Mouse (Mus musculus): Measurements from ENCODE around the gene Rab22a. TPM values are rescaled to one million over a fixed set of nuclear protein-coding genes. Genes with fewer than 3 reads are reported as not detected.

Gene Rab22a
- polyA plus RNA-seq (2015; fragmentation: Illumina TruSeq; extraction: RNeasy Lipid Tissue Mini Kit (QIAGEN cat#74804); ENCODE audit: insufficient read depth, low replicate concordance) = 23.7 TPM

DNA sequence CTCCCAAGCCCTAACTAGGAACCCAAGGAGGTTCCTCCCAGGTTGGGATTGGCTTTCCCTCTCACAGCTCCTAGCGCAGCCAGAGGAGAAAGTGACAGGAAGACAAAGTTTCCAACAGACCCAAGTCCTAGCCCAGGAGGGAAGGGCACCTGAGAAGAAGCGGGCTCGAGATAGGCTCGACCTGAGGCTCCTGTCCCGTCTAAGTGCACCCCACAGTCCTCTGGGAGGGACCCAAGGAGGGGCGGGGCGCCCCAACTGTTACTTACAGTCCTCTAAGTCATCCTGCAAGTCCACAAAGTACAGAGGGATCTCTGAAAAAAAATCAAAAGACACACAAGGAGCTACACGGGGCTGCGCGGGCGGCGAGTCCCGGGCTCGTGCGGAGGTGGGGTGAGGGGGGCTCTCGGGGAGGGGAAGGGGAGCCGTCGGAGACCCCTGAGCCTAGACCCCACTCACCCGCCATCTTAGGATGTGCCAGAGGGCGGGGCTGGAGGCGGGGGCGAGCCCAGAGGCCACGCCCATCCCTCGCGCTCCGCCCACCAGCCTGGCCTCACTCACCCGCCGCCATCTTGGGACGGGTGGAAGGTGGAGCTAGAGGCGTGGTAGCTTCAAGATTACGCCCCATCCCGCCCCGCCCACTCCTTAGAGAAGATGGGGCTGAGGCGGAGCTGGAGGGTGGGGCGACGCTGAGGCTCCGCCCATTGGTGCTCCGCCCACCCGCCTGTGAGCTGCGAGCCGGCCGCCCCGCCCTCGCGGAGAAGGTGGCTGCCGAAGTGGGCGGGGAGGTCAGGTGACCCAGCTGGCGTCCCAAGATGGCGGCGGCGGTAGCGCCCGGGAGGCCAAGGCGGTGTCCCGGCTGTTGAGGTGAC lies at the start of gene Rab22a:
Gene Rab22a (plus strand): TSS at position 704 of the 869 bp plus-strand sequence.

DNA sequence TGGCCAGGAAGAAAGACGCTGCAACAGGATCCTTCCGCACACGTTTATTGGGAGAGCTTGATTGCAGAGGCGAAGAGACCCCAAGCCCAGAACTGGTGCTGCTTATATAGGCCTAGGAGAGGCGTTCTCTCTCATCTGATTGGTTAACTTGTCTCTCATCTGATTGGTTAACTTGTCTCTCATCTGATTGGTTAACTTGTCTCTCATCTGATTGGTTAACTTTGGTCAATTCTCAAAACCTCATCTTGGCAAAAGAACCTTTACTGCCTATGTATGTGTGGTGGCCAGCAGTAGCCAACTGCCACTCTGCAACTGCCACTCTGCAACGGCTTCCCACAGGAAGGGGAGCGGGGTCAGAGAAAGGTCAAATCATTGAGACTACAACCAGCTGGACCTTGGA lies 59.6 kb downstream of the Rab22a start, which contains the start of gene 1700010B08Rik:
Gene 1700010B08Rik (plus strand): TSS at position 301 of the 400 bp plus-strand sequence.

DNA sequence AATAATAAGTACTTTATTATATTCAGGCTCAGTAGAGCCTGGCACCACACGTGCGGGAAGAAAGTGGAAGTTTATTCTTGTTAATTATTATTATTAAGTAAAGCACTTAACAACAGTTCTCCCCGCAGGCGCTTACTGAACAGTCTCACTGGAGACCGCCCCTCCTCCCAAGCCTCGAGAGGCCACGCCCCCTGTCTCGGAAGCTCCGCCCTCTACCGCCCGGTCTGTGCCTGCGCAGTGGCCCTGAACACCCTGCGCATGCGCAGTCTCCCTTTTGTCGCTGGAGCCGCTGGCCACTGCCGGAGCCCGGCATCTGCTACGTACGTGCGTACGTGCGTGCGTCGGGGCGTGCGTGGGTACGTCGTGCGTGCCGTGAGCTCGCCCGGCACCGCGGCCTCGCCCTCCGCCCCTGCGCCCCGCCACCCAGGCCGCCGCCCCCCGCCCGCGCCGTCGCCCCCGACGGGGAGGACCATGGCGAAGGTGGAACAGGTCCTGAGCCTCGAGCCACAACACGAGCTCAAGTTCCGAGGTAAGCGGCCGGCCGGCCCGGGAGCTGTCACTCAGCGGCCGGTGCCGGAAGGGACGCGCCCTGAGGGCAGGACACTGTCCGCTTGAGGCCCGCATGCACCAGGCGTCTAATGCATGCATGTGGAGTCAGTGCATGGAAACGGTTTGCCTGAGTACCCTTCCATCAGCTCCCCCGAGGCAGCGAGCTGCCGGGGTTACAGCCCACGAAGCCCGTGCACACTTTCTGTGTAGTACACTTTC lies 77.8 kb downstream of the Rab22a start, which contains the start of gene Vapb:
Gene Vapb (plus strand): TSS at position 290 of the 768 bp plus-strand sequence.

Other genes starting within 250 kb of the Rab22a start
- not detected for gene 1700021F07Rik, start 137.2 kb upstream of the Rab22a start, polyA plus RNA-seq (2015; fragmentation: Illumina TruSeq; extraction: RNeasy Lipid Tissue Mini Kit (QIAGEN cat#74804); ENCODE audit: insufficient read depth, low replicate concordance)
- gene Ankrd60, start 81.4 kb upstream of the Rab22a start, polyA plus RNA-seq (2015; fragmentation: Illumina TruSeq; extraction: RNeasy Lipid Tissue Mini Kit (QIAGEN cat#74804); ENCODE audit: insufficient read depth, low replicate concordance) = not detected
- gene 1700010B08Rik, start 59.7 kb downstream of the Rab22a start, polyA plus RNA-seq (2015; fragmentation: Illumina TruSeq; extraction: RNeasy Lipid Tissue Mini Kit (QIAGEN cat#74804); ENCODE audit: insufficient read depth, low replicate concordance) = not detected
- gene Vapb, start 77.8 kb downstream of the Rab22a start, polyA plus RNA-seq (2015; fragmentation: Illumina TruSeq; extraction: RNeasy Lipid Tissue Mini Kit (QIAGEN cat#74804); ENCODE audit: insufficient read depth, low replicate concordance) = 48.4 TPM

All from spleen, adult 10 weeks (tissue).